Mouse (Mus musculus): ENCODE results near the gene Gins2.

The Gins2 gene

GRCm38 (mm10) chr8:120565151-120565711 lies 23.9 kb downstream of the Gins2 start:
- no peak for DNase-seq (ENCODE audit: low read depth)

GRCm38 (mm10) chr8:120563851-120564837 lies 25.0 kb downstream of the Gins2 start:
- peak; percentile 70 for DNase-seq (ENCODE audit: low read depth)

- DNase-seq (ENCODE audit: low read depth) = no peak
Measured at GRCm38 (mm10) chr8:120563348-120563724, 25.8 kb downstream of the Gins2 start.

GRCm38 (mm10) chr8:120562680-120563347 lies 26.3 kb downstream of the Gins2 start:
- DNase-seq (ENCODE audit: low read depth) = no peak

GRCm38 (mm10) chr8:120561539-120562435 lies 27.3 kb downstream of the Gins2 start:
- no peak for DNase-seq (ENCODE audit: low read depth)

- no peak for DNase-seq (ENCODE audit: low read depth)
Measured at GRCm38 (mm10) chr8:120560535-120560934, 28.6 kb downstream of the Gins2 start.

- no peak for DNase-seq (ENCODE audit: low read depth)
Measured at GRCm38 (mm10) chr8:120559654-120560053, 29.4 kb downstream of the Gins2 start.

- DNase-seq (ENCODE audit: low read depth) = no peak
Measured at GRCm38 (mm10) chr8:120558162-120558561, 30.9 kb downstream of the Gins2 start.

- DNase-seq (ENCODE audit: low read depth) = no peak
Measured at GRCm38 (mm10) chr8:120557170-120557965, 31.7 kb downstream of the Gins2 start.

GRCm38 (mm10) chr8:120556198-120556892 lies 32.8 kb downstream of the Gins2 start:
- no peak for DNase-seq (ENCODE audit: low read depth)

- DNase-seq (ENCODE audit: low read depth) = no peak
Measured at GRCm38 (mm10) chr8:120554466-120555039, 34.6 kb downstream of the Gins2 start.

- no peak for DNase-seq (ENCODE audit: low read depth)
Measured at GRCm38 (mm10) chr8:120553441-120554123, 35.5 kb downstream of the Gins2 start.

- no peak for DNase-seq (ENCODE audit: low read depth)
Measured at GRCm38 (mm10) chr8:120552509-120552908, 36.6 kb downstream of the Gins2 start.

- DNase-seq (ENCODE audit: low read depth) = no peak
Measured at GRCm38 (mm10) chr8:120551677-120551980, 37.5 kb downstream of the Gins2 start.

GRCm38 (mm10) chr8:120550937-120551676 lies 38.0 kb downstream of the Gins2 start:
- DNase-seq (ENCODE audit: low read depth) = no peak

- DNase-seq (ENCODE audit: low read depth) = no peak
Measured at GRCm38 (mm10) chr8:120550430-120550829, 38.7 kb downstream of the Gins2 start.

GRCm38 (mm10) chr8:120549922-120550321 lies 39.2 kb downstream of the Gins2 start:
- DNase-seq (ENCODE audit: low read depth) = no peak

GRCm38 (mm10) chr8:120549321-120549921 lies 39.7 kb downstream of the Gins2 start:
- DNase-seq (ENCODE audit: low read depth) = no peak
